Mouse (Mus musculus) heart, postnatal 0 days (tissue): ENCODE measurements around the gene Hadh.

ENCODE experiments used
- CTCF ChIP-seq: IDR thresholded peaks from 2 replicates; pipeline ENCODE4 v1.5.1; 2016; ENCODE audit warnings: antibody characterized with exemption, control low read depth, low read depth
- EP300 ChIP-seq: IDR thresholded peaks from 2 replicates; pipeline ENCODE4 v1.6.1; 2016; ENCODE audit warnings: antibody characterized with exemption, low read depth

DNA sequence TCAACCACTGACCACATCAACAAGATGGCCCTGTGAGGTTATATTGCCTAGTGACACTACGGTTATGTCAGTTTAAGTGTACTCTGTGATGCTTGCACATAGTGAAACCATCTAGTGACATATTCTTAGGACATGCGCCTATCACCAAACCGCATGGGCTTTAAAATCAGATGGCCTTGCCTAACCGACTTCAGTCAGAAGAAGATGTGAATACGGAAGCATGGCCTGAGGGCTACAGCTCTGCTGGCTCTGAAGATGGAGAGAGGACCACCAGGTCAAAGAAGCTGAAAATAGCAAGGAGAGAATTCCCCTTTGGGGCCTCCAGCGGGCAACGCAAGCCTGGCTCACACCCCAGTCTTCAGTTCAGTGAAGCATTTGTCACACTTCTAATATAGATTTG lies 25.0 kb upstream of the Hadh start:
- no peak for TF ChIP-seq CTCF
- TF ChIP-seq EP300 = no peak
